Mouse (Mus musculus): Measurements from ENCODE around the gene Adgrf4. TPM values are rescaled to one million over a fixed set of nuclear protein-coding genes. Genes with fewer than 3 reads are reported as not detected.

Gene Adgrf4
- 0.09 TPM in 1 of 2 replicates, not detected in the other for polyA plus RNA-seq (2015; fragmentation: Nextera tagmentation; extraction: Ambion mirVana)

DNA sequence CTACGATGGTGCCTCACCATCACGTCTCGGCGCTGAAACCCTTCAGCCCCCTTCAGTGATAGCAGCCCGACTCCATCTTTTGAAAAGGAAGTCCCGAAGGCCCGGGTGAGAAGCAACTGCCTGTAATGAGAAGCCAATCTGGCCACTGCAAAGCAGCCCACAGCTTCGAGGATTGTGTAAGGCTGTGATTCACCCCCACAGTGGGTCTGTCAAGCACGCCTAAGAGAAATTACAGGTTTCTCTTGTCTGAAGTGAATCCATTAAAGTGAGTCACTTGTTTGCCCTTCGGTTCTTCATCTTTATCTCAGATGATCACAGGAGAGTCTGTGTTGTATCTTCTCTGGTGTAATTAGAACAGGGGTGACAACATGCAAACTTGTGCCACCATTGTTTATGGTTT is at the start of gene Adgrf4:
Adgrf4 (minus strand) TSS at position 149 of the 400 bp plus-strand sequence.
- Histone ChIP-seq H3K9me3 (ENCODE audit: control insufficient read depth, low read length) (no peaks in the 10 kb centered on the region), H3K27me3 (ENCODE audit: control insufficient read depth, insufficient read depth, low read depth, low read length) (no peaks in the 10 kb centered on the region), H3K4me2 (ENCODE audit: low read depth, low read length) (no peak within 1 kb of the TSS), H3K27ac (ENCODE audit: low read length) (no peak within 1 kb of the TSS), H3K4me1 (replicated peaks; ENCODE audit: control insufficient read depth, insufficient read depth, low read length) (no peaks in the 10 kb centered on the region), H3K36me3 (ENCODE audit: control insufficient read depth, insufficient read depth, low read length) (no peaks in the 10 kb centered on the region), H3K9ac (ENCODE audit: low read length) (no peak within 1 kb of the TSS), H3K4me3 (ENCODE audit: low read length) (no peak within 1 kb of the TSS)
- 73% methylated on average over 10 of the region's 10 CpGs for WGBS
- no peak for ATAC-seq (ENCODE audit: low read depth)

DNA sequence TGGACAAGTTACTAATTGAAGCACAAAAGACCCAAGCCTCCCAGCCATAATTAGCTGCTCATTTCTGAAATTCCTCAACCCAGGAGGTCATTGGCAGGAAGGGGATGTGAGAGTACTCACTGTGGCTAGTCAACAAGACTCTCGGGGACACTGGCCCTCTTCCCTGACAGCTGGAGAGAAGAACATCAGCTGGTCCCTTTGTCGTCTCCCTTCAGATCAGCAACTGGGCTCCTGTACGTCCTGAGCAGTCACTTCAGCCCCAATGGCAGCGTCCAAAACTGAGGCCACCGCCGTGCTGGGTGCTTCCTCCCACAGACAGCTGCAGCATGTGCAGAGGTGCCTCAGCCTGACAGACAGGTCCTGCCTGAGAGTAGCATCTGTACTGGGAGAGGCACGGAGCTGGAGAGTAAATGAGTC is 49.7 kb upstream of the Adgrf4 start, which contains the start of gene Adgrf2:
Adgrf2 (minus strand) TSS at position 379 of the 417 bp plus-strand sequence.
- H3K36me3 ChIP-seq (ENCODE audit: control insufficient read depth, insufficient read depth, low read length): no peaks in the 10 kb centered on the region
- no peak within 1 kb of the TSS for H3K27ac ChIP-seq (ENCODE audit: low read length)
- no peaks in the 10 kb centered on the region for H3K27me3 ChIP-seq (ENCODE audit: control insufficient read depth, insufficient read depth, low read depth, low read length)
- H3K4me1 ChIP-seq (replicated peaks; ENCODE audit: control insufficient read depth, insufficient read depth, low read length): 0 out of 2 replicates have a peak, but pooled peaks cover 3% of the 10 kb centered on the region
- peak; percentile 49; the same call in 1 of the 2 replicates for ATAC-seq (ENCODE audit: low read depth)
- 12% methylated on average over 7 of the region's 7 CpGs for WGBS
- no peak within 1 kb of the TSS for H3K4me3 ChIP-seq (ENCODE audit: low read length)
- H3K9me3 ChIP-seq (ENCODE audit: control insufficient read depth, low read length): no peaks in the 10 kb centered on the region
- no peak within 1 kb of the TSS for H3K9ac ChIP-seq (ENCODE audit: low read length)
- H3K4me2 ChIP-seq (ENCODE audit: low read depth, low read length): no peak within 1 kb of the TSS

DNA sequence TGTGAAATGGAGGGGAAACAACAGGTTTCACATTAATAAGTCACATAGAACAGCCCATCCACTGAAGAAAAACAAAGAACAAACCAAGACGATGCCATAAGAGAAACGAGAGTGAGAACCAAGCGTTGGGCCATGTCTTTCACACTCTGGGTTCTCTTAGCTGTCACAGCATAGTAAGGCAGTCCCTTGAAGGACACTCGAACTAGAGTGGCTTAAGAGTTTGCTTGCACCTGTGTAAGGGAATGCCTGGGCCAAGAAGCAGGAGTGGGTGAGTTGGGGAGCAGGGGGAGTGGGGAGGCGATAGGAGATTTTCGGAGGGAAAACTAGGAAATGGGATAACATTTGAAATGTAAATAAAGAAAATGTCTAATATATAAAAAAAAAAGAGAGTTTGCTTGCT is 46.7 kb upstream of the Adgrf4 start:
- Histone ChIP-seq H3K4me1 (replicated peaks; ENCODE audit: control insufficient read depth, insufficient read depth, low read length) (0 out of 2 replicates have a peak, but pooled peaks cover 3% of the 10 kb centered on the region), H3K9me3 (ENCODE audit: control insufficient read depth, low read length) (no peaks in the 10 kb centered on the region), H3K27ac (ENCODE audit: low read length) (no peak overlapping the region), H3K4me3 (ENCODE audit: low read length) (no peak overlapping the region), H3K9ac (ENCODE audit: low read length) (no peak overlapping the region), H3K27me3 (ENCODE audit: control insufficient read depth, insufficient read depth, low read depth, low read length) (no peaks in the 10 kb centered on the region), H3K4me2 (ENCODE audit: low read depth, low read length) (no peak overlapping the region), H3K36me3 (ENCODE audit: control insufficient read depth, insufficient read depth, low read length) (no peaks in the 10 kb centered on the region)
- WGBS: 59% methylated on average over 6 of the region's 6 CpGs
- ATAC-seq (ENCODE audit: low read depth): peak; percentile 72

DNA sequence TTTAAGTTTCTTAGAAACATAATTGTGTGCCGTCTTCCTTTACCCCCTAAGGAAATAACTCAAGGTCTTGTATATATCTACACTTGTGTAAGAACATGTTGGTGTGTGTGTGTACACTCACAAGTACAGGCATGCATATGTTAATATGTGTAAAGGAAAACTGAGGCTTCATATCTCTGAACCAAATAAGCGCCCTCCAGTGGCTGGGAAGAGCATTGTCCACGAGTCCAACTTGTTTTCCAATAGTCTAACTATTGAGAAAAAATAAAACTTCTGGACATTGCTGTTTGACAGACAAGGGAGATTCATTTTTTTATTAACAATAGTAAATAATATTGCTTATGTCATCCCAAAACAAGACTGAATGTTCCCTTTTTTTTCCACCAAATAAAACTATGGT is 25.1 kb upstream of the Adgrf4 start:
- no peaks in the 10 kb centered on the region for H3K9me3 ChIP-seq (ENCODE audit: control insufficient read depth, low read length)
- no peak overlapping the region for H3K4me3 ChIP-seq (ENCODE audit: low read length)
- no peak overlapping the region for H3K9ac ChIP-seq (ENCODE audit: low read length)
- 54% methylated on average over 3 of the region's 3 CpGs for WGBS
- H3K27ac ChIP-seq (ENCODE audit: low read length): no peak overlapping the region
- no peaks in the 10 kb centered on the region for H3K4me1 ChIP-seq (replicated peaks; ENCODE audit: control insufficient read depth, insufficient read depth, low read length)
- H3K36me3 ChIP-seq (ENCODE audit: control insufficient read depth, insufficient read depth, low read length): no peaks in the 10 kb centered on the region
- no peak overlapping the region for H3K4me2 ChIP-seq (ENCODE audit: low read depth, low read length)
- no peaks in the 10 kb centered on the region for H3K27me3 ChIP-seq (ENCODE audit: control insufficient read depth, insufficient read depth, low read depth, low read length)
- ATAC-seq (ENCODE audit: low read depth): no peak

DNA sequence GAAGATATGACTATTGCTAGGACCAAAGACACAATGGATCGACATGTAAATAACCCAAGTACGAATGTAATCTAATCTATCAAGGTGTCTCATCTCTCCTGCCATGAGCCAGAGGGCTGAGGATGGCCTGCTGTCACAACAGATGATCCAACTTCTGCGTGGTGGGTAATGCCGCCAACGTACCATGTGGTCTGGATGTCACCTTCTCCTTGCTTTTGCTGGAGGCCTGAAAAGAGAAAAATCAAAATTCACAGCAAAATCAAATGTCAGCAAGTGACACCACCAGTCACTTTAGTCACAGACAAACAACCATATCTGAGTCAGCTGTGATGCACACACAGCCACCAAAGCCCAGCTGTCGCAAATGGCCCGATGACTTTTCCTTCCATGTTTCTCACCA is 22.9 kb upstream of the Adgrf4 start:
- no peak overlapping the region for H3K4me3 ChIP-seq (ENCODE audit: low read length)
- ATAC-seq (ENCODE audit: low read depth): peak; percentile 34; the same call in 1 of the 2 replicates
- no peaks in the 10 kb centered on the region for H3K9me3 ChIP-seq (ENCODE audit: control insufficient read depth, low read length)
- H3K4me1 ChIP-seq (replicated peaks; ENCODE audit: control insufficient read depth, insufficient read depth, low read length): no peaks in the 10 kb centered on the region
- H3K9ac ChIP-seq (ENCODE audit: low read length): no peak overlapping the region
- H3K27ac ChIP-seq (ENCODE audit: low read length): no peak overlapping the region
- 80% methylated on average over 7 of the region's 7 CpGs for WGBS
- H3K27me3 ChIP-seq (ENCODE audit: control insufficient read depth, insufficient read depth, low read depth, low read length): no peaks in the 10 kb centered on the region
- H3K36me3 ChIP-seq (ENCODE audit: control insufficient read depth, insufficient read depth, low read length): no peaks in the 10 kb centered on the region
- H3K4me2 ChIP-seq (ENCODE audit: low read depth, low read length): no peak overlapping the region

DNA sequence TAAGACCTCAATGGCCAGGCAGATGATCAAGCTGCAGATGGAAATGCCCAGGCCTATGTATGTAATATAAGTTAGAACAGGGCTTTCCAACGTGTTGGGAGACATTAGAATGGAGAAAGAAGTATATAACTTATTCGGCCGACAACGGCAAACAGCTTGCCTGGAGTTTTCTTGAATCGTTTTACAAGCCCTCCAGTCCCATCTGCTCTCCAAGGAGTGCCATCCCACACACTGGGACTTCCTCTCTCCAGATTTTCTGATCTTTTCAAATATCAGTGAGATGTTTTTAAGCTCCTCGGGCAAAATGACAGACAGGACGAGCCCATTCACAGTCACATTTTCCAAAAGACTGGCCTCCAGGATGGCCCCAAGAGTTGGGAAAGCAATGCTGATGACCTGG is 18.6 kb upstream of the Adgrf4 start:
- no peaks in the 10 kb centered on the region for H3K4me1 ChIP-seq (replicated peaks; ENCODE audit: control insufficient read depth, insufficient read depth, low read length)
- H3K4me3 ChIP-seq (ENCODE audit: low read length): no peak overlapping the region
- 82% methylated on average over 7 of the region's 7 CpGs for WGBS
- no peak overlapping the region for H3K4me2 ChIP-seq (ENCODE audit: low read depth, low read length)
- no peak overlapping the region for H3K9ac ChIP-seq (ENCODE audit: low read length)
- no peak for ATAC-seq (ENCODE audit: low read depth)
- no peaks in the 10 kb centered on the region for H3K27me3 ChIP-seq (ENCODE audit: control insufficient read depth, insufficient read depth, low read depth, low read length)
- no peaks in the 10 kb centered on the region for H3K9me3 ChIP-seq (ENCODE audit: control insufficient read depth, low read length)
- H3K27ac ChIP-seq (ENCODE audit: low read length): no peak overlapping the region
- H3K36me3 ChIP-seq (ENCODE audit: control insufficient read depth, insufficient read depth, low read length): no peaks in the 10 kb centered on the region

DNA sequence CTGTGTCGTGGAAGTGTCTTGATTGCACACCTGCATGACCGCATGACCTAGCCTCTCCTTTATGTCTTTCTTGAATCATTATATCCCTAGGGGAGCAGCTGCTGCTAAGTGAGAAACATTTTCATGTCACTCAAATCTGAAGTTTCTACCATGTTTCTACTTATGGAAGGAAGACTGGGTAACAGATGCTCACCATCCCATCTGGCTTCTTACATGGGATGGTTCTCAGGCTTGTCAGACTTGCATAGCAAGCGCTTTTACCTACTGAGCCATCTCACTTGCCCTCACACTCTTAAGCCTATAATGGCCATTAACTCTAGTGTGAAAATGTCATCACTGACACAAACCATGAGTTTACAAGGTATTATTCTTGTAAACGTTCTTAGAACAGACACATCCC is 13.5 kb upstream of the Adgrf4 start:
- H3K27ac ChIP-seq (ENCODE audit: low read length): no peak overlapping the region
- H3K27me3 ChIP-seq (ENCODE audit: control insufficient read depth, insufficient read depth, low read depth, low read length): no peaks in the 10 kb centered on the region
- no peaks in the 10 kb centered on the region for H3K36me3 ChIP-seq (ENCODE audit: control insufficient read depth, insufficient read depth, low read length)
- H3K9me3 ChIP-seq (ENCODE audit: control insufficient read depth, low read length): no peaks in the 10 kb centered on the region
- 72% methylated on average over 4 of the region's 4 CpGs for WGBS
- H3K9ac ChIP-seq (ENCODE audit: low read length): no peak overlapping the region
- H3K4me1 ChIP-seq (replicated peaks; ENCODE audit: control insufficient read depth, insufficient read depth, low read length): no peaks in the 10 kb centered on the region
- no peak overlapping the region for H3K4me3 ChIP-seq (ENCODE audit: low read length)
- ATAC-seq (ENCODE audit: low read depth): no peak
- H3K4me2 ChIP-seq (ENCODE audit: low read depth, low read length): no peak overlapping the region

DNA sequence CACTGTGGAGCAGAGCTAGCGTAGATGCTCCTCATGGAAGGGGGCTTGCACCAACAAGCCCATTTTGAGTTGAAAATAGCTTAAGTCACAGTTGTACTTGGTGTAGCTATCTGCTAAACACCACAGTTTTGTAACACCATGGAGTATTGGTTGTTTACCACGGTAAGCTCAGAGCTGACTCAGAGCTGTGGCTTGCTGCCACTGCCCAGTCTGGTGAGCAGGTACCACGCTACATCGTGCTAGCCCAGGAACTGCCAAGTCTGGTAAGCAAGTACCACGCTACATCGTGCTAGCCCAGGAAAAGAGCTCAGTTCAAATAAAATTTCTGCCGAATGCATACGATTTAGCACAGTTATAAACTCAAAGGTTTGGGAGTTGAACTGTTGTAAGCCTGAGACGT is 10.1 kb upstream of the Adgrf4 start:
- Histone ChIP-seq H3K4me1 (replicated peaks; ENCODE audit: control insufficient read depth, insufficient read depth, low read length) (no peaks in the 10 kb centered on the region), H3K4me2 (ENCODE audit: low read depth, low read length) (no peak overlapping the region), H3K9ac (ENCODE audit: low read length) (no peak overlapping the region), H3K36me3 (ENCODE audit: control insufficient read depth, insufficient read depth, low read length) (no peaks in the 10 kb centered on the region), H3K9me3 (ENCODE audit: control insufficient read depth, low read length) (no peaks in the 10 kb centered on the region), H3K27ac (ENCODE audit: low read length) (no peak overlapping the region), H3K27me3 (ENCODE audit: control insufficient read depth, insufficient read depth, low read depth, low read length) (no peaks in the 10 kb centered on the region), H3K4me3 (ENCODE audit: low read length) (no peak overlapping the region)
- WGBS: 88% methylated on average over 9 of the region's 9 CpGs
- ATAC-seq (ENCODE audit: low read depth): no peak

DNA sequence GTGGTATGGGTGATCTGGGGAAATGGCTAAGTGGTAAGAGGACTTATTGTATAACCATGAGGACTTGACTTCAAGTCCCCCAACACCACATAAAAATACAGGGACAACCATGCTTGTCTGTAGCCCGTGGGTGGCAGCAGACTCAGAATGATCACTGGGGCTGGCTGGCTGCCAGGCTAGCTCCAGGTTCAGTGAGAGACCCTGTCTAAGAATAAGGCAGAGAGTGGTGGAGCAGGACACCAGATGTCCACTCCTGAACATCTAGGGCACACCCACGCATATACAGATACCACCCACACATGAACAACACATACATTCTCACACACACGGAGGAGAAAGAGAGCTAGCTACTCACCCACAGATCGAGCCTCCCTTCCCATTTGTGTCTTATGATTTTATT is 2.6 kb upstream of the Adgrf4 start:
- no peak overlapping the region for H3K4me3 ChIP-seq (ENCODE audit: low read length)
- H3K9ac ChIP-seq (ENCODE audit: low read length): no peak overlapping the region
- no peaks in the 10 kb centered on the region for H3K4me1 ChIP-seq (replicated peaks; ENCODE audit: control insufficient read depth, insufficient read depth, low read length)
- no peak for ATAC-seq (ENCODE audit: low read depth)
- H3K27ac ChIP-seq (ENCODE audit: low read length): no peak overlapping the region
- H3K27me3 ChIP-seq (ENCODE audit: control insufficient read depth, insufficient read depth, low read depth, low read length): no peaks in the 10 kb centered on the region
- no peak overlapping the region for H3K4me2 ChIP-seq (ENCODE audit: low read depth, low read length)
- no peaks in the 10 kb centered on the region for H3K36me3 ChIP-seq (ENCODE audit: control insufficient read depth, insufficient read depth, low read length)
- WGBS: 75% methylated on average over 4 of the region's 4 CpGs
- no peaks in the 10 kb centered on the region for H3K9me3 ChIP-seq (ENCODE audit: control insufficient read depth, low read length)

DNA sequence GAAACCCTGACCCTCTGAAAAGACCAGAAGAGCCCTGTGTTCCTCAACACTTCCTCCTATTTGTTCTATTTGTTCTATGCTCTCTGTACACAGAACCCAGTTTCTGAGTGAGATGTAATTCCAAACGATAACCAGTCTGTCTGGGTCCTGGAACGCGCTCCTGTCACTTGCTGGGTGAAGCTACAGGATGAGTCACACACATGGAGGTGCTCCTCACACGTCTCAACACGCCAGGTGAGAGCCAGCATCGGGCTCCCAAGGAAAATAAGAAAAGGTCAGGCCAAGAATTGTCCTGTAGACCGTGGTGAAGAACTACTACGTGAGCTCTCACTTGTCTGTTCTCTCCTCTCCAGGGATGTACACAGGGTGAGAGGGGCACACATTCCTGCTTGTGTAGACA is 1.6 kb downstream of the Adgrf4 start:
- 82% methylated on average over 8 of the region's 8 CpGs for WGBS
- no peak overlapping the region for H3K9ac ChIP-seq (ENCODE audit: low read length)
- no peak overlapping the region for H3K27ac ChIP-seq (ENCODE audit: low read length)
- no peak overlapping the region for H3K4me3 ChIP-seq (ENCODE audit: low read length)
- H3K4me1 ChIP-seq (replicated peaks; ENCODE audit: control insufficient read depth, insufficient read depth, low read length): no peaks in the 10 kb centered on the region
- H3K36me3 ChIP-seq (ENCODE audit: control insufficient read depth, insufficient read depth, low read length): no peaks in the 10 kb centered on the region
- no peaks in the 10 kb centered on the region for H3K9me3 ChIP-seq (ENCODE audit: control insufficient read depth, low read length)
- H3K27me3 ChIP-seq (ENCODE audit: control insufficient read depth, insufficient read depth, low read depth, low read length): no peaks in the 10 kb centered on the region
- no peak for ATAC-seq (ENCODE audit: low read depth)
- H3K4me2 ChIP-seq (ENCODE audit: low read depth, low read length): no peak overlapping the region

Measured in lung, embryonic 16.5 days (tissue).